Mouse (Mus musculus) bone marrow macrophage, adult 2 months (primary cell): Measurements from ENCODE around the gene Bpi.

Experiments
- CTCF ChIP-seq: IDR thresholded peaks from 2 replicates; pipeline ENCODE4 v1.5.1; 2012; ENCODE audit warnings: low read depth, mild to moderate bottlenecking, low read length, moderate library complexity
- POLR2A ChIP-seq: IDR thresholded peaks from 2 replicates; pipeline ENCODE4 v1.6.1; 2012; ENCODE audit warnings: mild to moderate bottlenecking, low read depth, low read length, borderline replicate concordance

- no peak for TF ChIP-seq POLR2A
- no peak for TF ChIP-seq CTCF
These were observed 7.3 kb upstream of the Bpi start for GRCm38 (mm10) chr2:158250558-158250957.
